Mouse (Mus musculus): ENCODE data around the gene Zfp93. TPM values are rescaled to one million over a fixed set of nuclear protein-coding genes. Genes with fewer than 3 reads are reported as not detected.

Zfp93 gene
- total and polyA plus RNA-seq, 3 experiments = not detected

GRCm38 (mm10) chr7:24286090-24286489, 15.9 kb downstream of the Zfp93 start:
- no peak for DNase-seq (ENCODE audit: low read depth, low spot score)
- TF ChIP-seq TAL1 (IDR thresholded peaks at IDR 0.05; ENCODE audit: low read length) (no peak), SMC3 (IDR thresholded peaks at IDR 0.05; ENCODE audit: low read depth, low read length) (peak; percentile 23; the same call in 1 of the 2 replicates), CTCF (IDR thresholded peaks at IDR 0.05 in 2 of 3, conservative IDR thresholded peaks at IDR 0.05 in 1 of 3; ENCODE audit: control insufficient read depth in 1 of 3, insufficient read depth in 1 of 3, low read depth in 2 of 3, low read length in 3 of 3, poor library complexity in 1 of 3, severe bottlenecking in 1 of 3) (peak in 2 of 3 experiments; percentile 7 to 19; a peak in 1 of 6 replicates), RAD21 (IDR thresholded peaks at IDR 0.05; ENCODE audit: low read depth, low read length) (peak; percentile 13)
- H3K27me3 ChIP-seq (ENCODE audit: control insufficient read depth in 1 of 2, insufficient read depth in 2 of 2, low read length in 2 of 2) = peaks cover 0 to 3% of the 10 kb centered on the region in 2 experiments; a peak in 2 of 4 replicates
- H3K9me3 ChIP-seq (replicated peaks; ENCODE audit: insufficient read depth, low read length) = no peaks in the 10 kb centered on the region
- H3K9ac ChIP-seq (ENCODE audit: control insufficient read depth, low read depth, low read length, poor library complexity, severe bottlenecking) = no peak overlapping the region
- H3K4me3 ChIP-seq (ENCODE audit: control insufficient read depth in 1 of 2, insufficient read depth in 1 of 2, low read depth in 2 of 2, low read length in 2 of 2) = no peak overlapping the region
- no peaks in the 10 kb centered on the region for H3K4me1 ChIP-seq (ENCODE audit: control insufficient read depth in 1 of 2, insufficient read depth in 2 of 2, low read length in 2 of 2)
- no peak overlapping the region for H3K27ac ChIP-seq (ENCODE audit: control insufficient read depth, low read depth, low read length)
- H3K79me2 ChIP-seq (ENCODE audit: control insufficient read depth, insufficient read depth, low read length, poor library complexity) = no peaks in the 10 kb centered on the region
- H3K36me3 ChIP-seq (ENCODE audit: control insufficient read depth in 1 of 2, insufficient read depth in 2 of 2, low read length in 2 of 2) = no peaks in the 10 kb centered on the region

GRCm38 (mm10) chr7:24286916-24287315, 16.7 kb downstream of the Zfp93 start:
- H3K79me2 ChIP-seq (ENCODE audit: control insufficient read depth, insufficient read depth, low read length, poor library complexity) = no peaks in the 10 kb centered on the region
- no peak overlapping the region for H3K4me3 ChIP-seq (ENCODE audit: control insufficient read depth in 1 of 2, insufficient read depth in 1 of 2, low read depth in 2 of 2, low read length in 2 of 2)
- peaks cover 0 to 3% of the 10 kb centered on the region in 2 experiments; a peak in 1 of 4 replicates for H3K27me3 ChIP-seq (ENCODE audit: control insufficient read depth in 1 of 2, insufficient read depth in 2 of 2, low read length in 2 of 2)
- TF ChIP-seq ELF1 (IDR thresholded peaks at IDR 0.05; ENCODE audit: low read depth, low read length) = no peak
- TF ChIP-seq ZKSCAN1 (IDR thresholded peaks at IDR 0.05; ENCODE audit: low read depth, low read length) = no peak
- no peak for TF ChIP-seq RAD21 (IDR thresholded peaks at IDR 0.05; ENCODE audit: low read depth, low read length)
- no peak for TF ChIP-seq GABPA (IDR thresholded peaks at IDR 0.05; ENCODE audit: low read depth, low read length)
- TF ChIP-seq CTCF (IDR thresholded peaks at IDR 0.05 in 2 of 3, conservative IDR thresholded peaks at IDR 0.05 in 1 of 3; ENCODE audit: control insufficient read depth in 1 of 3, insufficient read depth in 1 of 3, low read depth in 2 of 3, low read length in 3 of 3, poor library complexity in 1 of 3, severe bottlenecking in 1 of 3) = no peak
- no peak for TF ChIP-seq KAT2A (conservative IDR thresholded peaks at IDR 0.05; ENCODE audit: low read depth, low read length)
- no peak for TF ChIP-seq CHD2 (IDR thresholded peaks at IDR 0.05; ENCODE audit: low read length)
- no peak for TF ChIP-seq MYC (IDR thresholded peaks at IDR 0.05; ENCODE audit: low read depth, low read length)
- TF ChIP-seq POLR2A (IDR thresholded peaks at IDR 0.05; ENCODE audit: control insufficient read depth in 1 of 2, insufficient read depth in 1 of 2, low read depth in 1 of 2, low read length in 2 of 2, poor library complexity in 1 of 2) = no peak
- H3K9me3 ChIP-seq (replicated peaks; ENCODE audit: insufficient read depth, low read length) = no peaks in the 10 kb centered on the region
- H3K9ac ChIP-seq (ENCODE audit: control insufficient read depth, low read depth, low read length, poor library complexity, severe bottlenecking) = no peak overlapping the region
- no peak for DNase-seq (ENCODE audit: low read depth, low spot score)
- no peaks in the 10 kb centered on the region for H3K4me1 ChIP-seq (ENCODE audit: control insufficient read depth in 1 of 2, insufficient read depth in 2 of 2, low read length in 2 of 2)
- H3K27ac ChIP-seq (ENCODE audit: control insufficient read depth, low read depth, low read length) = no peak overlapping the region
- no peaks in the 10 kb centered on the region for H3K36me3 ChIP-seq (ENCODE audit: control insufficient read depth in 1 of 2, insufficient read depth in 2 of 2, low read length in 2 of 2)

GRCm38 (mm10) chr7:24287670-24288069, 17.4 kb downstream of the Zfp93 start:
- H3K27me3 ChIP-seq (ENCODE audit: control insufficient read depth in 1 of 2, insufficient read depth in 2 of 2, low read length in 2 of 2) = peaks cover 0 to 3% of the 10 kb centered on the region in 2 experiments; a peak in 1 of 4 replicates
- H3K4me1 ChIP-seq (ENCODE audit: control insufficient read depth in 1 of 2, insufficient read depth in 2 of 2, low read length in 2 of 2) = no peaks in the 10 kb centered on the region
- no peak overlapping the region for H3K9ac ChIP-seq (ENCODE audit: control insufficient read depth, low read depth, low read length, poor library complexity, severe bottlenecking)
- no peaks in the 10 kb centered on the region; a peak in 1 of 4 replicates for H3K36me3 ChIP-seq (ENCODE audit: control insufficient read depth in 1 of 2, insufficient read depth in 2 of 2, low read length in 2 of 2)
- DNase-seq (ENCODE audit: low read depth, low spot score) = peak; percentile 33
- no peak for TF ChIP-seq MEF2A (IDR thresholded peaks at IDR 0.05; ENCODE audit: extremely low read depth, insufficient replicate concordance, low read depth, low read length, poor library complexity, severe bottlenecking)
- TF ChIP-seq E2F4 (IDR thresholded peaks at IDR 0.05; ENCODE audit: borderline replicate concordance, low read depth, low read length) = no peak
- no peak for TF ChIP-seq ZNF384 (IDR thresholded peaks at IDR 0.05; ENCODE audit: low read depth, low read length)
- peak; percentile 35 for TF ChIP-seq RAD21 (IDR thresholded peaks at IDR 0.05; ENCODE audit: low read depth, low read length)
- peak; percentile 42 to 74 (median 58) for TF ChIP-seq CTCF (IDR thresholded peaks at IDR 0.05 in 2 of 3, conservative IDR thresholded peaks at IDR 0.05 in 1 of 3; ENCODE audit: control insufficient read depth in 1 of 3, insufficient read depth in 1 of 3, low read depth in 2 of 3, low read length in 3 of 3, poor library complexity in 1 of 3, severe bottlenecking in 1 of 3)
- no peak for TF ChIP-seq MYB (IDR thresholded peaks at IDR 0.05; ENCODE audit: low read depth, low read length)
- peak; percentile 65 for TF ChIP-seq SMC3 (IDR thresholded peaks at IDR 0.05; ENCODE audit: low read depth, low read length)
- H3K79me2 ChIP-seq (ENCODE audit: control insufficient read depth, insufficient read depth, low read length, poor library complexity) = no peaks in the 10 kb centered on the region
- no peaks in the 10 kb centered on the region for H3K9me3 ChIP-seq (replicated peaks; ENCODE audit: insufficient read depth, low read length)
- H3K27ac ChIP-seq (ENCODE audit: control insufficient read depth, low read depth, low read length) = no peak overlapping the region
- no peak overlapping the region for H3K4me3 ChIP-seq (ENCODE audit: control insufficient read depth in 1 of 2, insufficient read depth in 1 of 2, low read depth in 2 of 2, low read length in 2 of 2)
